Mouse (Mus musculus): ENCODE measurements at regions not wholly inside any gene's neighbourhood (a gene's known extent, or its start where the extent isn't known, plus 50 kb on each side); places are given as distances from the start of the nearest gene placed in this dataset.

GRCm38 (mm10) chr10:126319795-126320194 lies 353.8 kb downstream of the Lrig3 start:
- no peak overlapping the region for H3K27ac ChIP-seq (ENCODE audit: insufficient read depth, low read depth)
- no peak overlapping the region for H3K4me2 ChIP-seq (ENCODE audit: insufficient read depth, low read depth, poor library complexity, severe bottlenecking)
- H3K79me2 ChIP-seq (replicated peaks; ENCODE audit: control insufficient read depth, extremely low read depth, insufficient read depth, poor library complexity, severe bottlenecking): no peaks in the 10 kb centered on the region
- no peak overlapping the region for H3K4me3 ChIP-seq (replicated peaks in 1 of 3; ENCODE audit: low read depth in 2 of 3, low read length in 2 of 3, poor library complexity in 1 of 3)
- H3K27me3 ChIP-seq (replicated peaks): no peaks in the 10 kb centered on the region
- no peaks in the 10 kb centered on the region for H3K36me3 ChIP-seq (replicated peaks in 1 of 2; ENCODE audit: control insufficient read depth in 1 of 2, insufficient read depth in 1 of 2, low read length in 1 of 2)
- no peak for TF ChIP-seq POLR2AphosphoS2 (IDR thresholded peaks at IDR 0.05; ENCODE audit: low read depth, low read length)
- TF ChIP-seq KAT2A (IDR thresholded peaks at IDR 0.05; ENCODE audit: insufficient replicate concordance, low read length): no peak
- no peak for TF ChIP-seq MAX (IDR thresholded peaks at IDR 0.05; ENCODE audit: low read length)
- no peak for TF ChIP-seq TBP (conservative IDR thresholded peaks at IDR 0.05; ENCODE audit: low read depth, low read length)
- no peak for TF ChIP-seq NRF1 (IDR thresholded peaks at IDR 0.05; ENCODE audit: low read depth, low read length)
- no peak for TF ChIP-seq USF2 (conservative IDR thresholded peaks at IDR 0.05; ENCODE audit: low read depth, low read length)
- no peak for TF ChIP-seq POLR2A (IDR thresholded peaks at IDR 0.05; ENCODE audit: low read depth, low read length)
- no peak for TF ChIP-seq UBTF (IDR thresholded peaks at IDR 0.05; ENCODE audit: low read depth, low read length)
- no peak for TF ChIP-seq IRF4 (IDR thresholded peaks at IDR 0.05; ENCODE audit: low read depth, low read length)
- TF ChIP-seq MYC (IDR thresholded peaks at IDR 0.05; ENCODE audit: low read depth, low read length): no peak
- no peak for TF ChIP-seq JUND (conservative IDR thresholded peaks at IDR 0.05; ENCODE audit: low read depth, low read length)
- no peak for TF ChIP-seq SIN3A (IDR thresholded peaks at IDR 0.05; ENCODE audit: low read length)
- TF ChIP-seq CTCF (conservative IDR thresholded peaks at IDR 0.05 in 1 of 2, IDR thresholded peaks at IDR 0.05 in 1 of 2; ENCODE audit: low read depth in 2 of 2, low read length in 2 of 2): no peak
- no peak for TF ChIP-seq CHD2 (IDR thresholded peaks at IDR 0.05; ENCODE audit: low read length)
- TF ChIP-seq JUN (IDR thresholded peaks at IDR 0.05; ENCODE audit: insufficient read depth, low read depth, low read length): no peak
- no peak for TF ChIP-seq ZMIZ1 (IDR thresholded peaks at IDR 0.05; ENCODE audit: low read depth, low read length)
- TF ChIP-seq SMC3 (IDR thresholded peaks at IDR 0.05; ENCODE audit: low read depth, low read length): no peak
- no peak for TF ChIP-seq USF1 (IDR thresholded peaks at IDR 0.05; ENCODE audit: low read depth, low read length)
- no peaks in the 10 kb centered on the region for H3K4me1 ChIP-seq (ENCODE audit: control insufficient read depth in 1 of 2, insufficient read depth in 2 of 2)
- no peak overlapping the region for H3K9ac ChIP-seq (ENCODE audit: insufficient read depth, low read depth)
- dilution Hi-C loops (cut with MboI; ENCODE audit: extremely low pct_ligation_motif_present, extremely low pct_unique_long_range_greater_than_20kb, low sequenced_read_pairs) (no loop called here), in situ Hi-C loops (cut with MboI; ENCODE audit: low pct_ligation_motif_present, low pct_unique_long_range_greater_than_20kb, low sequenced_read_pairs) (no loop called here)
- peaks cover 80% of the 10 kb centered on the region for H3K9me3 ChIP-seq (replicated peaks; ENCODE audit: low read length)
- DNase-seq (ENCODE audit: extremely low read depth): no peak

GRCm38 (mm10) chr10:126299962-126300361 lies 334.0 kb downstream of the Lrig3 start:
- H3K4me1 ChIP-seq (ENCODE audit: control insufficient read depth in 1 of 2, insufficient read depth in 2 of 2): no peaks in the 10 kb centered on the region
- in situ Hi-C loops (cut with MboI; ENCODE audit: low pct_ligation_motif_present, low pct_unique_long_range_greater_than_20kb, low sequenced_read_pairs): no loop called here
- dilution Hi-C loops (cut with MboI; ENCODE audit: extremely low pct_ligation_motif_present, extremely low pct_unique_long_range_greater_than_20kb, low sequenced_read_pairs): no loop called here
- H3K9ac ChIP-seq (ENCODE audit: insufficient read depth, low read depth): no peak overlapping the region
- TF ChIP-seq NRF1 (IDR thresholded peaks at IDR 0.05; ENCODE audit: low read depth, low read length) (no peak), PAX5 (IDR thresholded peaks at IDR 0.05; ENCODE audit: low read length) (no peak), TCF12 (IDR thresholded peaks at IDR 0.05; ENCODE audit: low read depth, low read length) (no peak), TBP (conservative IDR thresholded peaks at IDR 0.05; ENCODE audit: low read depth, low read length) (no peak), RAD21 (IDR thresholded peaks at IDR 0.05; ENCODE audit: low read depth, low read length) (no peak)
- no peaks in the 10 kb centered on the region for H3K79me2 ChIP-seq (replicated peaks; ENCODE audit: control insufficient read depth, extremely low read depth, insufficient read depth, poor library complexity, severe bottlenecking)
- no peaks in the 10 kb centered on the region for H3K36me3 ChIP-seq (replicated peaks in 1 of 2; ENCODE audit: control insufficient read depth in 1 of 2, insufficient read depth in 1 of 2, low read length in 1 of 2)
- peaks cover 51% of the 10 kb centered on the region for H3K9me3 ChIP-seq (replicated peaks; ENCODE audit: low read length)
- no peaks in the 10 kb centered on the region for H3K27me3 ChIP-seq (replicated peaks)
- DNase-seq (ENCODE audit: extremely low read depth): no peak
- H3K27ac ChIP-seq (ENCODE audit: insufficient read depth, low read depth): no peak overlapping the region
- no peak overlapping the region for H3K4me2 ChIP-seq (ENCODE audit: insufficient read depth, low read depth, poor library complexity, severe bottlenecking)
- H3K4me3 ChIP-seq (replicated peaks in 1 of 3; ENCODE audit: low read depth in 2 of 3, low read length in 2 of 3, poor library complexity in 1 of 3): no peak overlapping the region
